Mouse (Mus musculus) embryonic facial prominence, embryonic 14.5 days (tissue): ENCODE data around the gene Rbm20. TPM values are rescaled to one million over a fixed set of nuclear protein-coding genes. Genes with fewer than 3 reads are reported as not detected.
A peak's percentile ranks its signal among the peaks of the same experiment; 100 is the strongest.
"Not testable (repeated sequence)": the region's sequence is repeated elsewhere in the genome, so short reads cannot be mapped to it uniquely, and the experiment has no call there.

Experiments used
- ATAC-seq: fragments of 200-750 bp; cut with Nextera tagmentation; 2 replicates; pipeline ENCODE4 v1.8.0; 2017; ENCODE audit warnings: low read depth, moderate number of reproducible peaks, moderate TSS enrichment
- DNase-seq: peaks from one replicate; pipeline ENCODE4 v3.0.0-alpha.2; 2015; ENCODE audit warnings: low spot score
- H3K27ac ChIP-seq: fragments of 300-500 bp; sonication (generic); replicated peaks from 2 replicates; pipeline ENCODE4 v1.5.1; 2014; ENCODE audit warnings: low read depth, mild to moderate bottlenecking, low read length, moderate library complexity
- H3K27me3 ChIP-seq: fragments of 300-500 bp; sonication (generic); replicated peaks from 2 replicates; pipeline ENCODE4 v1.6.1; 2014; ENCODE audit warnings: low read length; ENCODE audit not compliant: control insufficient read depth, insufficient read depth
- H3K36me3 ChIP-seq: fragments of 300-500 bp; sonication (generic); 2 replicates; pipeline ENCODE4 v1.6.1; 2014; ENCODE audit warnings: low read length, mixed read lengths; ENCODE audit not compliant: control insufficient read depth, insufficient read depth
- H3K4me1 ChIP-seq: fragments of 300-500 bp; sonication (generic); 2 replicates; pipeline ENCODE4 v1.6.1; 2014; ENCODE audit warnings: antibody characterized with exemption, low read length; ENCODE audit not compliant: control insufficient read depth, insufficient read depth
- H3K4me2 ChIP-seq: fragments of 300-500 bp; sonication (generic); 2 replicates; pipeline ENCODE4 v1.6.1; 2014; ENCODE audit warnings: low read depth, mild to moderate bottlenecking, low read length, moderate library complexity, mixed read lengths
- H3K4me3 ChIP-seq: fragments of 300-500 bp; sonication (generic); 2 replicates; pipeline ENCODE4 v1.5.1; 2014; ENCODE audit warnings: low read depth, mild to moderate bottlenecking, low read length
- H3K9ac ChIP-seq: fragments of 300-500 bp; sonication (generic); 2 replicates; pipeline ENCODE4 v1.6.1; 2014; ENCODE audit warnings: low read depth, mild to moderate bottlenecking, low read length, moderate library complexity, mixed read lengths
- H3K9me3 ChIP-seq: fragments of 300-500 bp; sonication (generic); 2 replicates; pipeline ENCODE4 v1.6.1; 2016; ENCODE audit warnings: low read length; ENCODE audit not compliant: control insufficient read depth
- WGBS: fragments of 180-500 bp; shearing (Covaris S2); extraction: QIAGEN DNeasy Blood & Tissue Kit; methylation state at CpG from one replicate; pipeline ENCODE4 v1.1.7; 2014; 5-methylcytosine and 5-hydroxymethylcytosine counted together
- polyA plus RNA-seq: library from polyadenylated mRNA; unstranded; fragments of >200 nt; fragmentation: Nextera tagmentation; extraction: Ambion mirVana; gene quantifications from 2 replicates; pipeline ENCODE4 v1.2.1, GENCODE M21; 2014

The Rbm20 gene
- polyA plus RNA-seq, 1 experiment from 2014 or later: 5.9 TPM

DNA sequence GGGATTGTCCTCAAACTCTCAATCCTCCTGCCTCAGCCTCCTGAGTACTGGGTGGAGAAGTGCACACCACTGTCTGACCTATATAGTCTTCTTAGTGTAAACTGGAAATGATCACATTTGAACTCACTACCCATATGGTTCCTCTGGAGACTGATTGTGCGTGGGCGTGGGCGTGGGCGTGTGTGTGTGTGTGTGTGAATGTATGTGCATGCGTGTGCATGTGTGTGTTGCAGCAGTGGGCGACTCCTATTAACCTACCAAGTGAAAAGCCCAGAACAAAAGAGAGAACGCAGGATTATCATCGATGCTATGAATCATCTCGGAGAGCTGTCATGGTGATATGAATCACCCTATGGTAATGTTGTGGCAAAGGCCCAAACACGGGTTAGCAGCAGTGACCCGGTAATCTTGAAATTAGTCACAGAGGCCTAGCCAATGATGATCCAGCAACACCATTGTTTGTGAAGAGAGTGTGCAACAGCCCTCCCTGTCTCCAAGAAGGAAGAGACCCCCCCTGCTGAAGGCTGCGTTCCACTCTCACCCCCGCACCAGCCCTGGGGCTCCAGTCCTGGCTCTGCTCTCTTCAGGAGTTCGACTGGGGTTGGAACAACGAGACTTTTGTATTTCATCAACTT, 123.4 kb downstream of the Rbm20 start:
- 63% methylated on average over 15 of the region's 15 CpGs for WGBS

DNA sequence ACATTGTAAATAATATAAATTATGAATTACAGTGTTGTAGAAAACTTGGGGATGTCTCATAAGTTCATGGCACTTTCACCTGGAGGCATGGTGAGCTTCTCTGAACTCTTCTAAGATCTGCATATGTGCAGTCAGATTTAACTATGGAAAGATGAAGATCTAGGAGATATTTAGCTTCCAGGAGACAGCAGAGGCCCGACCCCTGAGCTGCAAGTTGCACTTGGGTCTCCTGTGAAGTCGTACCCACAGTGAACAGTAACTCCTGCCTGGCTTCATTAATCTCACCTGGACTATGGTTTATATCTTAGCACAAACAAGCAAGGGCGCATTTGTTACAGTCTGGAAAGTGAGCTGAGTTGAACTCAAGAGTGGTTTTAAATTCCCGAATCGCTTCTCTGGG, 124.3 kb downstream of the Rbm20 start:
- H3K4me2 ChIP-seq: no peak overlapping the region
- ATAC-seq (no peak), DNase-seq (no peak)
- H3K36me3 ChIP-seq: no peaks in the 10 kb centered on the region
- 74% methylated on average over 5 of the region's 5 CpGs for WGBS
- no peaks in the 10 kb centered on the region for H3K27me3 ChIP-seq
- H3K27ac ChIP-seq: no peak overlapping the region
- no peaks in the 10 kb centered on the region for H3K9me3 ChIP-seq
- H3K4me3 ChIP-seq: no peak overlapping the region
- no peak overlapping the region for H3K9ac ChIP-seq
- H3K4me1 ChIP-seq: peaks cover 20% of the 10 kb centered on the region; the same call in 1 of the 2 replicates

More for the DNA sequence above, 123.4 kb downstream of the Rbm20 start:
- peak; percentile 41; the same call in 1 of the 2 replicates for ATAC-seq
- no peaks in the 10 kb centered on the region for H3K9me3 ChIP-seq
- H3K9ac ChIP-seq: no peak overlapping the region
- no peaks in the 10 kb centered on the region for H3K27me3 ChIP-seq
- H3K36me3 ChIP-seq: no peaks in the 10 kb centered on the region
- peaks cover 19% of the 10 kb centered on the region for H3K4me1 ChIP-seq
- no peak overlapping the region for H3K4me3 ChIP-seq
- H3K27ac ChIP-seq: no peak overlapping the region
- no peak overlapping the region for H3K4me2 ChIP-seq
- DNase-seq: peak; percentile 58

DNA sequence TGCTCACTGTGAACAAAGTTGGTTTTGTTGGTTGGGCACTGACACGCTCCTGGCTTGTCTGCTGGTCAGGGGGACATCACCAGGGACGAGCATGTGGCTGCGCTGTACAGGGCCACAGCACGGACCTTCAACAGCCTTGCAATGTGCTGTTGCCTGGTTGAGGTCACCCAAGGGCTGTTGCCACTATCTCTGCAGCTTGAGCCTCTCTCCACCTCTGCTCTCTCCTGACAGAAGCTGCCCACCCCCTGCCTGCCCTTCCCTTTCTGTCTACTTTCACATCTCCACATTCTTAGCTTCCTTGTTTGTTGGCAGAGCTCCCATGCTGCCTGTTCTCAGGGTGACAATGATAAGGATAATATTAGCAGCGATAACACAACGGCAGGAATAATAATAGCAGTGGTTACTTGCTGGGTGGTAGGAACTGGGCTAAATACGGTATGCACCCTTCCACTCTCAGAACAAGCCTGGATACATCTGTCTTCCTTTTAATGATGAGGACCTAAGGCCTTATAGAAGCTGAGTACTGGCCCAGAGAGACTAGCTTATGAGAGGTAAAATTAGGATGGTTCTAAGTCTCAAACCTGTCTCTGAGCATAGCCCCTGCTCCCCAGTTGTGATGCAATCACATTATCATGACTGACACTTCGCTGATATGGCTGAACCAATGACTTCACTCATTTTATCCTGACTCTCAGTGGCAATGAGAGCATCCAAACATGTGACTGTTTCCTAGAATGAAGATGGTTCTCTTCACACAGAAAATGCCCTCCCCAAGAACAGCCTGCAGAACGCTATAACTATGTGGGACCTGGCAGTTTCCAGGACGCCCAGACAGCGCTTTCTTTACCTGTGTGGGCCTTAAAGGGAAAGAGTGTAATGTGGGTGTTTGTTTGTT, 124.9 kb downstream of the Rbm20 start:
- no peak overlapping the region for H3K27ac ChIP-seq
- H3K9ac ChIP-seq: no peak overlapping the region
- no peaks in the 10 kb centered on the region for H3K9me3 ChIP-seq
- no peak overlapping the region for H3K4me2 ChIP-seq
- DNase-seq (no peak), ATAC-seq (no peak)
- no peak overlapping the region for H3K4me3 ChIP-seq
- H3K4me1 ChIP-seq: peaks cover 21% of the 10 kb centered on the region
- H3K27me3 ChIP-seq: no peaks in the 10 kb centered on the region
- WGBS: 83% methylated on average over 11 of the region's 11 CpGs
- H3K36me3 ChIP-seq: no peaks in the 10 kb centered on the region

DNA sequence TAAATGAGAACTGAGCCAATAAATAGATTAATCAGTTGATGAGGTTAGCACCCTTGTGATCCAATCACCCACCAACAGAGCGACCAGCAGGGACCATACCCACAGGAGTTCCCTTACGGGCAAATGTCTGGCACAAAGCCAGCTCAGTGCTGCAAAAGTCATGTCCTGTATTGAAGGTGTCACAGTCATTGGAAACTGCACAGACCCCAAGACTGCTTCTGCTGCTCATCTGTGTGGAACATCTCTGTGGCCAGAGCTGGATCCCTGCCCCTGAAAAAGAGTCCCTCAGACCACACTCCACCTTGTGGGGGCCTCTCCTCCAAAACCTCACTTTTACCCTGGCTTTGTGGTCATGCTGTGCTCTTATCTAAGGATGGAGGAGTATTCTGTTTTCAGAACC, 126.8 kb downstream of the Rbm20 start:
- H3K4me2 ChIP-seq: no peak overlapping the region
- DNase-seq (no peak), ATAC-seq (no peak)
- no peak overlapping the region for H3K4me3 ChIP-seq
- no peak overlapping the region for H3K9ac ChIP-seq
- H3K27me3 ChIP-seq: no peaks in the 10 kb centered on the region
- WGBS: 63% methylated on average over 2 of the region's 2 CpGs
- H3K27ac ChIP-seq: no peak overlapping the region
- H3K4me1 ChIP-seq: peaks cover 21% of the 10 kb centered on the region
- H3K9me3 ChIP-seq: no peaks in the 10 kb centered on the region
- H3K36me3 ChIP-seq: no peaks in the 10 kb centered on the region

DNA sequence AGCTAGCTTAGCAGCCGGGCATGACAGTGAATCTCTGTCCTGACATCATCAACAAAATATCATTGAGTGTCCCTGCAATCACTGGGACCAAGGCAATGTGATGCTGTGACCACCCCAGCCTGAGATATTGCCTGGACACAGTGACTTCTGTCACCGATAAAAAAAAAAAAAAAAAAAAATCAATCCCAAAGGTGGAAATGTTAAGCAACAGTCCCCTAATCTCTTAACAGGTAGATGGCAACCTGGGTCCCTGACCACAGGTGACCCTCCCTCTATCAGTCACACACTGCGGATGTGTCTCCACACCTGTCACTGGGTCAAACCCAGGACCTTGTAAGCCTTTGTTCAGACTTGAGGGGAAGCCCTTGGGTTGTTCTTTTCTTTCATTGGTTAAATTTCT, 128.0 kb downstream of the Rbm20 start:
- Histone ChIP-seq H3K4me3 (no peak overlapping the region), H3K27me3 (no peaks in the 10 kb centered on the region), H3K36me3 (no peaks in the 10 kb centered on the region), H3K9ac (no peak overlapping the region), H3K27ac (no peak overlapping the region), H3K4me2 (no peak overlapping the region), H3K4me1 (peaks cover 20% of the 10 kb centered on the region), H3K9me3 (no peaks in the 10 kb centered on the region)
- 69% methylated on average over 3 of the region's 3 CpGs for WGBS
- ATAC-seq (no peak), DNase-seq (no peak)

DNA sequence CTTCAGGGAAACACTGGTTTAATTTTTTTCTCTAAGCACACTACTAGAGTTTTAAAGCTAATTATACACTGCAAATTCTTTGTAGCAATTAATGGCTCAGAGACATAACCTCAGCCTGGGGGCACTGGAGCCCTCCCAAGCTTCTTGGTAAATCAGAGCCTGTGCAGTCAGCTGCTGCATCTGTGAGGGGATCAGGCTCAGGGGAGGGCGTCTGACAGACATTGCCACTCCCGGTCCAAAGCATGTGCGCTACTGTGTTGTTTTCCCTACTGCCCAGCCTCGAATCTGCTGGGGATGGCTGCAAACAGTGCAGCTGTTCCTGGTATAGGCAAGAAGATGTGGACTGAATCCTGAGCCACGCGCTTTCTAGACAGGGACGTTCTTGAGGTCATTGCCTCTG, 129.0 kb downstream of the Rbm20 start:
- no peaks in the 10 kb centered on the region for H3K9me3 ChIP-seq
- peak; percentile 84 for ATAC-seq
- H3K4me1 ChIP-seq: peaks cover 19% of the 10 kb centered on the region; the same call in 1 of the 2 replicates
- H3K27me3 ChIP-seq: no peaks in the 10 kb centered on the region
- peak; percentile 80 for DNase-seq
- no peak overlapping the region for H3K4me2 ChIP-seq
- no peaks in the 10 kb centered on the region for H3K36me3 ChIP-seq
- no peak overlapping the region for H3K9ac ChIP-seq
- H3K27ac ChIP-seq: no peak overlapping the region
- 27% methylated on average over 7 of the region's 7 CpGs for WGBS
- no peak overlapping the region for H3K4me3 ChIP-seq

DNA sequence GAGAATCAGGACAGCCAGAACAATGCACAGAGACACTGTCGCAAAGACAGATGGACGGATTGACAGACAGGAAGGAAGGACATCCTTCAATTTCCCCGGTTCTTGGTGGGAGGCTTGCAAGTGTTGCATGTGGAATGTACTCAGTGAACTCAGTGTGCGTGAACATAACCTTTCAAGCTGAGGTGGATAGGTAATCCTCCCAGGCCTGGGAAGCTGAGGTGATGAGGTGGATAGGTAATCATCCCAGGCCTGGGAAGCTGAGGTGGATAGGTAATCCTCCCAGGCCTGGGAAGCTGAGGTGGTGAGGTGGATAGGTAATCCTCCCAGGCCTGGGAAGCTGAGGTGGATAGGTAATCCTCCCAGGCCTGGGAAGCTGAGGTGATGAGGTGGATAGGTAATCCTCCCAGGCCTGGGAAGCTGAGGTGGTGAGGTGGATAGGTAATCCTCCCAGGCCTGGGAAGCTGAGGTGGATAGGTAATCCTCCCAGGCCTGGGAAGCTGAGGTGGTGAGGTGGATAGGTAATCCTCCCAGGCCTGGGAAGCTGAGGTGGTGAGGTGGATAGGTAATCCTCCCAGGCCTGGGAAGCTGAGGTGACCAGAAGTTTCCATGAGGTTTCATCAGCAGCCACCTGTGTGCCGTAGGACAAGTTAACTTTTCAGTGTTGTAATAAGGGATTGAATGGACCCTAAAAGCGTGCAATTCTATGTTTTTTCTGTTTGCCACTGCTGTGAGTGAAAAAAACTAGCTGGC, 129.6 kb downstream of the Rbm20 start:
- H3K9ac ChIP-seq, H3K27ac ChIP-seq, H3K4me2 ChIP-seq, H3K4me3 ChIP-seq, H3K36me3 ChIP-seq, H3K27me3 ChIP-seq, DNase-seq, H3K9me3 ChIP-seq, ATAC-seq: not testable (repeated sequence)
- H3K4me1 ChIP-seq: peaks cover 19% of the 10 kb centered on the region; the same call in 1 of the 2 replicates
- 56% methylated on average over 6 of the region's 6 CpGs for WGBS

DNA sequence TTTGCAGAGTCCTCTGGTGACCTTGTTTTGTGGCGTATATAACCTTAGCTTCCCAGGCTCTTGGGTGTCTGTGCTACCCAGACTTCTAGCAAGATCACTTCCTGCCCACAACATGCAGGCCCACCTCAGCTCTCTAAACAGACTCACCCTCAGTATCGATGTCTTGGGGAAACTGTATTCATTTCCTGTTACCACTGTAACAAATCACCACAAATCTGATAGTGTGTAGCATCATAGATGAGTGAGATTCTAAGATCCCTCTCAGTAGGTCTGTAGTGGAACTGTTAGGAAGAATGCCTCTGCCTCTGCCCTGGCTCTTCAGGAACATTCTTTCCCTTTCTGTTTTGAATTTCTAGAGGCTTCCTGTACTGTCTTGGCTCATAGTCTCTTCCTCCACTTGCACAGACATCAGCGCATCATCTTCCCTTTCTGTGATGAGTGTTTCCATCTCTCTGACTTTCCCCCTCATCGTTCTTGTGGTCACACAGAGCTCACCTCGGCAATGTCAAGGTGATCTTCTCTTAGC, 130.2 kb downstream of the Rbm20 start:
- Histone ChIP-seq H3K27me3 (no peaks in the 10 kb centered on the region), H3K9ac (no peak overlapping the region), H3K27ac (no peak overlapping the region), H3K4me3 (no peak overlapping the region), H3K36me3 (no peaks in the 10 kb centered on the region), H3K4me1 (peaks cover 19% of the 10 kb centered on the region; the same call in 1 of the 2 replicates), H3K4me2 (no peak overlapping the region), H3K9me3 (no peaks in the 10 kb centered on the region)
- DNase-seq: no peak
- 65% methylated on average over 5 of the region's 5 CpGs for WGBS
- no peak for ATAC-seq
